Mouse (Mus musculus): Measurements from ENCODE around the gene Acin1. TPM values are rescaled to one million over a fixed set of nuclear protein-coding genes. Genes with fewer than 3 reads are reported as not detected.

The Acin1 gene
- 129 and 169 TPM in 2 replicates for polyA plus RNA-seq (2012; rRNA removed)

- peak; percentile 100 for DNase-seq (ENCODE audit: low spot score)
Measured at GRCm38 (mm10) chr14:54686522-54687143, at the start of gene Acin1. Gene Acin1 (minus strand): TSS chr14:54686931.

GRCm38 (mm10) chr14:54735221-54735620, 48.5 kb upstream of the Acin1 start:
- DNase-seq (ENCODE audit: low spot score), result no peak

- no peak for DNase-seq (ENCODE audit: low spot score)
Measured at GRCm38 (mm10) chr14:54734004-54734403, 47.3 kb upstream of the Acin1 start.

- no peak for DNase-seq (ENCODE audit: low spot score)
Measured at GRCm38 (mm10) chr14:54732206-54732605, 45.5 kb upstream of the Acin1 start.

GRCm38 (mm10) chr14:54730305-54730704, 43.6 kb upstream of the Acin1 start:
- no peak for DNase-seq (ENCODE audit: low spot score)

- no peak for DNase-seq (ENCODE audit: low spot score)
Measured at GRCm38 (mm10) chr14:54728823-54729653, 42.3 kb upstream of the Acin1 start.

- DNase-seq (ENCODE audit: low spot score), result no peak
Measured at GRCm38 (mm10) chr14:54727565-54727964, 40.8 kb upstream of the Acin1 start.

- no peak for DNase-seq (ENCODE audit: low spot score)
Measured at GRCm38 (mm10) chr14:54724049-54724448, 37.3 kb upstream of the Acin1 start.

GRCm38 (mm10) chr14:54721711-54722110, 35.0 kb upstream of the Acin1 start:
- DNase-seq (ENCODE audit: low spot score), result no peak

GRCm38 (mm10) chr14:54720654-54721350, 34.1 kb upstream of the Acin1 start:
- no peak for DNase-seq (ENCODE audit: low spot score)

- DNase-seq (ENCODE audit: low spot score), result no peak
Measured at GRCm38 (mm10) chr14:54720041-54720440, 33.3 kb upstream of the Acin1 start.

GRCm38 (mm10) chr14:54715402-54715801, 28.7 kb upstream of the Acin1 start:
- no peak for DNase-seq (ENCODE audit: low spot score)

- no peak for DNase-seq (ENCODE audit: low spot score)
Measured at GRCm38 (mm10) chr14:54714617-54715081, 27.9 kb upstream of the Acin1 start.

- no peak for DNase-seq (ENCODE audit: low spot score)
Measured at GRCm38 (mm10) chr14:54714121-54714520, 27.4 kb upstream of the Acin1 start.

- DNase-seq (ENCODE audit: low spot score), result no peak
Measured at GRCm38 (mm10) chr14:54712861-54713260, 26.1 kb upstream of the Acin1 start.

GRCm38 (mm10) chr14:54712074-54712473, 25.3 kb upstream of the Acin1 start, which contains the start of gene Cebpe:
Gene Cebpe (minus strand): TSS chr14:54712174.
- DNase-seq (ENCODE audit: low spot score), result no peak

GRCm38 (mm10) chr14:54709054-54709453, 22.3 kb upstream of the Acin1 start:
- DNase-seq (ENCODE audit: low spot score), result no peak

- no peak for DNase-seq (ENCODE audit: low spot score)
Measured at GRCm38 (mm10) chr14:54706589-54707320, 20.0 kb upstream of the Acin1 start.

- no peak for DNase-seq (ENCODE audit: low spot score)
Measured at GRCm38 (mm10) chr14:54705844-54706243, 19.1 kb upstream of the Acin1 start.

GRCm38 (mm10) chr14:54703207-54703606, 16.5 kb upstream of the Acin1 start:
- DNase-seq (ENCODE audit: low spot score), result no peak

GRCm38 (mm10) chr14:54701298-54701697, 14.6 kb upstream of the Acin1 start:
- DNase-seq (ENCODE audit: low spot score), result peak; percentile 55

- no peak for DNase-seq (ENCODE audit: low spot score)
Measured at GRCm38 (mm10) chr14:54699586-54699985, 12.9 kb upstream of the Acin1 start.

Data from urinary bladder, adult 2 months (tissue).